Mouse (Mus musculus) heart, embryonic 16.5 days (tissue): ENCODE results near the gene Pno1. TPM values are rescaled to one million over a fixed set of nuclear protein-coding genes. Genes with fewer than 3 reads are reported as not detected.

Experiments used
- ATAC-seq: fragments of 200-750 bp; cut with Nextera tagmentation; replicated peaks from 2 replicates; pipeline ENCODE4 v1.8.0; 2017; ENCODE audit warnings: moderate number of reproducible peaks; ENCODE audit not compliant: insufficient read depth, low FRiP score; ENCODE audit errors: extremely low read depth
- H3K27ac ChIP-seq: fragments of 300-500 bp; sonication (generic); 2 replicates; pipeline ENCODE4 v1.5.1; 2014; ENCODE audit warnings: mild to moderate bottlenecking, low read length, control low read depth, moderate library complexity
- H3K27me3 ChIP-seq: fragments of 300-500 bp; sonication (generic); 2 replicates; pipeline ENCODE4 v1.6.1; 2014; ENCODE audit warnings: low read length, mixed read lengths; ENCODE audit not compliant: control insufficient read depth, insufficient read depth
- H3K36me3 ChIP-seq: fragments of 300-500 bp; sonication (generic); 2 replicates; pipeline ENCODE4 v1.6.1; 2014; ENCODE audit not compliant: control insufficient read depth, insufficient read depth
- H3K4me1 ChIP-seq: fragments of 300-500 bp; sonication (generic); 2 replicates; pipeline ENCODE4 v1.6.1; 2014; ENCODE audit warnings: low read length, mixed read lengths; ENCODE audit not compliant: control insufficient read depth, insufficient read depth
- H3K4me2 ChIP-seq: fragments of 300-500 bp; sonication (generic); 2 replicates; pipeline ENCODE4 v1.6.1; 2014; ENCODE audit warnings: low read depth, mild to moderate bottlenecking, control low read depth, low read length
- H3K4me3 ChIP-seq: fragments of 300-500 bp; sonication (generic); 2 replicates; pipeline ENCODE4 v1.5.1; 2014; ENCODE audit warnings: mild to moderate bottlenecking, control low read depth, low read length
- H3K9ac ChIP-seq: fragments of 300-500 bp; sonication (generic); 2 replicates; pipeline ENCODE4 v1.6.1; 2014; ENCODE audit warnings: low read length, control low read depth
- H3K9me3 ChIP-seq: fragments of 300-500 bp; sonication (generic); replicated peaks from 2 replicates; pipeline ENCODE4 v1.6.1; 2016; ENCODE audit warnings: low read length; ENCODE audit not compliant: control insufficient read depth
- WGBS: fragments of 180-500 bp; shearing (Covaris S2); extraction: QIAGEN DNeasy Blood & Tissue Kit; methylation state at CpG from one replicate; pipeline ENCODE4 v1.1.7; 2014; 5-methylcytosine and 5-hydroxymethylcytosine counted together
- polyA plus RNA-seq: library from polyadenylated mRNA; unstranded; fragments of >200 nt; fragmentation: Nextera tagmentation; extraction: Ambion mirVana; gene quantifications from 2 replicates; pipeline ENCODE4 v1.2.1, GENCODE M21; 2015

Pno1 gene
- polyA plus RNA-seq, 1 experiment from 2014 or later: 51.6 TPM

DNA sequence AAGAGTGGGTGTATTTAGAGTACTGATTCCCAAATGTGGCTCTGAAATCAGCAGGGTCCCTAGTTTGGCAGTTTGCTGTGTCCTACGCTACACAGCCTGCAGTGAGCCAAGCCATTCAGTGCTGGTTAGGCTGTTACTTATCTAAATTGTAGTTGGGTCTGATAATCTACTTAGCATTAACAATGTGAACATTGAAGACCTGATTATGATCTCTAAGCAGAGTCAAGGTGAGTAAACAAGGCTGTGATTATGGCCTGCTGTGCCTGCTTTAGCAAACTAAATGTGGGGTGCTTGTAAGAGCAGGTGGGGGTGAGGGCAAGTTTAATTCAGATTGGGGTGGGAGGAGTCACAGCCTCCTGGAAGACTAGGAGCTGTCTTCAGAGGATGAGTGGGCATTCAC, 47.4 kb downstream of the Pno1 start:
- H3K9me3 ChIP-seq: no peaks in the 10 kb centered on the region
- H3K4me2 ChIP-seq: no peak overlapping the region
- WGBS: 84% methylated on average over 1 of the region's 1 CpGs
- H3K4me1 ChIP-seq: peaks cover 11% of the 10 kb centered on the region
- H3K36me3 ChIP-seq: no peaks in the 10 kb centered on the region
- H3K27ac ChIP-seq: no peak overlapping the region
- H3K9ac ChIP-seq: no peak overlapping the region
- H3K4me3 ChIP-seq: no peak overlapping the region
- no peaks in the 10 kb centered on the region for H3K27me3 ChIP-seq
- ATAC-seq: no peak

DNA sequence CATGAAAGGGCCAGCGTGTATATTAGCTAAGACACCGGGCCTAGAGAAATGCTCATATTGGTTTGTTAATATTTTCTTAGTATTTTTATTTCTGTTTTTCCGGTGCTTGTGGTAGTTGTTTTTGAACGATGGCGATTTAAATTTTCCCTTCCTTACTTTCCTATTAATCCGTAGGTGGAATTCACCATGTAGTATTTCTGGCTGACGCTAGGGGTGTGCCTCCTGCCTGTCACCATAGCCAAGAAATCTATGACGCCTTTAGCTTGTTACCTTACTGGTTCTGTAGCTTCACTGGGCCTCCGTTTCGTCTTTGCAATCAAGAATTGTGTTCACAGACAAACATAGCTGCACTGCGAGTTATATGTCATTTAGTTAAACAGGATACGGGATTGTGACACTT, 51.1 kb downstream of the Pno1 start:
- H3K4me1 ChIP-seq: peaks cover 14% of the 10 kb centered on the region
- peak overlapping the region; percentile 99 for H3K9ac ChIP-seq
- peak overlapping the region; percentile 99 for H3K4me3 ChIP-seq
- H3K9me3 ChIP-seq: no peaks in the 10 kb centered on the region
- no peak for ATAC-seq
- H3K27ac ChIP-seq: peak overlapping the region; percentile 97
- H3K27me3 ChIP-seq: no peaks in the 10 kb centered on the region
- no peaks in the 10 kb centered on the region for H3K36me3 ChIP-seq
- 2% methylated on average over 12 of the region's 12 CpGs for WGBS
- peak overlapping the region; percentile 78 for H3K4me2 ChIP-seq

DNA sequence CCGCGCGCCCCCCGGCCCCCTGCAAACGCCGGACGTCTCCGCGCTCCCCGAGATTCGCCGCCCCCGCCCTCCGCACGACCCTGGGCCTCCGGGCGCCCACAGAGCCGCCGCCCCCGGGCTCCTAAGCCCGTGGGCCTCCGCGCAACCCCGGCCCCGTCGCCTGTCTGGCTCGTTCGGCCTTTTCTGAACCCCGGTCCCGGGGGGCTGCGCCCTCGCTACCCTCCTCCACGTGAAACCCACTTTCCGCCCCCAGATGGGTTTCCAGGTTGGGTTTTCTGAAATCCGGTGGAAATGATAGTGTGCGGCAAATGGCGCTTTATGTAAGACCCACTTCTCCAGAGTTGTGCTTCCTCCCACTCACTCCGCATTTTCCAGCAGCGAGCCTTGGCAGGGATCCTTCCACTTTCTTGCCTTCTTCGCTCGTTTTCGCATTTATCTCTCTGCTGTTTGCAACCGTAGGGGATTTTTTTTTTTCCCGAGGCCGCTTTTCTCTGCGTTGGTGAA, 51.6 kb downstream of the Pno1 start:
- H3K4me2 ChIP-seq: peak overlapping the region; percentile 78
- no peaks in the 10 kb centered on the region for H3K36me3 ChIP-seq
- H3K4me1 ChIP-seq: peaks cover 14% of the 10 kb centered on the region
- peak overlapping the region; percentile 97 for H3K27ac ChIP-seq
- H3K27me3 ChIP-seq: no peaks in the 10 kb centered on the region
- H3K4me3 ChIP-seq: peak overlapping the region; percentile 99
- H3K9ac ChIP-seq: peak overlapping the region; percentile 99
- under 1% methylated on average over 38 of the region's 46 CpGs for WGBS
- ATAC-seq: peak; percentile 16; the same call in 1 of the 2 replicates
- no peaks in the 10 kb centered on the region for H3K9me3 ChIP-seq

DNA sequence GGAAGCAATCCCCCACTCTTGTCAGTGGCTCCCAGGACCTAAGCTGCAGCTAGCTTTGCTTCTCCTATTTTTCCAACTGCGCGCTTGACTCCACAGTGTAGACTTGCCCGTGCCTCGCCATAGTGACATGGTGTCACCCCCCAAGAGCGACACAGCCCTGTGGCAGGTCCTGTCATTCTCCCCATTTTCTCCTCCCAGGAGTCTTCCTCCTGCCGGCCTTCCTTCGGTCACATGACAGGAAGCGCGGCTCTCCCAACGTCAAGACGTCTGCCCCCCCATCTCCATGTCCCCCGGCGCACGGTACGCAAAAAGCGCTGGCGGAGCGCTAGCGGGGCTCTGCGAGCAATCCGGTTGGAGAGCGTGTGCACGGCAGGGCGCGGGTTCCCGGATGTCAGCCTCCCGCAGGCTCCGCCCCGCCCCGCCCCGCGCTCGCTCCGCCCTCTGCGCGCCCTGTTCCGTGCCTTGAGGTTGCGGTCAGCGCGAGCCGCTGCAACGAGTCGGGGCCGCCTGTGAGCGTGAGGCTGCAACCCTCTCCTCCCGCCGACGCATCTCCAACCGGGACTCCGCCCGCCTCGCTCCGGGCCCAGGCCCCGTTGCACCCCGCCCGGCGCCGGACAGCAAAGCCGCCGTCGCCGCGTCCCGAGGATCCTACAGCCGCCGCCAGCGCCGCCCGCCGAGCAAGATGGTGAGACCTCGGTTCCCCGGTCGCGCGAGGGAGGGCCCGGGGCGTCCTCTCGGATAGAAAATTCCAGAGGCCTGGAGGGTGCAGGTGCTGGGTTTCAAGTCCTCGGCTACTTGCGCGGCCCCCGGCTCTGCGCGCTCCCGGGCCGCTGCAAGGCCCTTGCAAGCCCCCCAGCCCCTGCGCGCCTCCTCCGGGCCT, 52.3 kb downstream of the Pno1 start, which contains the start of gene Ppp3r1:
Ppp3r1 (plus strand) TSS at position 406 of the 880 bp plus-strand sequence.
- peak within 1 kb of the TSS; percentile 99 for H3K4me3 ChIP-seq
- H3K27me3 ChIP-seq: no peaks in the 10 kb centered on the region
- no peaks in the 10 kb centered on the region for H3K9me3 ChIP-seq
- peak within 1 kb of the TSS; percentile 87 for H3K4me2 ChIP-seq
- H3K9ac ChIP-seq: peak within 1 kb of the TSS; percentile 99
- ATAC-seq: peak; percentile 97
- no peaks in the 10 kb centered on the region for H3K36me3 ChIP-seq
- WGBS: under 1% methylated on average over 85 of the region's 89 CpGs
- peaks cover 14% of the 10 kb centered on the region for H3K4me1 ChIP-seq
- peak within 1 kb of the TSS; percentile 97 for H3K27ac ChIP-seq

Other genes with a start within 250 kb of the Pno1 start
- gene Cnrip1, start 160.0 kb downstream of the Pno1 start, polyA plus RNA-seq: 11.2 and 12.3 TPM in 2 replicates
- 2.3 and 3.0 TPM in 2 replicates for gene Plek, start 159.2 kb downstream of the Pno1 start, polyA plus RNA-seq
- 73.5 and 86.5 TPM in 2 replicates for gene Ppp3r1, start 52.3 kb downstream of the Pno1 start, polyA plus RNA-seq
- gene Wdr92, start 29.5 kb downstream of the Pno1 start, polyA plus RNA-seq: 18.3 and 23.2 TPM in 2 replicates
- gene C1d, start 46.0 kb upstream of the Pno1 start, polyA plus RNA-seq: 59.3 and 70.6 TPM in 2 replicates